Comparison of ENCODE assay signal across 10 mouse cellular contexts in the genomic region with DNA sequence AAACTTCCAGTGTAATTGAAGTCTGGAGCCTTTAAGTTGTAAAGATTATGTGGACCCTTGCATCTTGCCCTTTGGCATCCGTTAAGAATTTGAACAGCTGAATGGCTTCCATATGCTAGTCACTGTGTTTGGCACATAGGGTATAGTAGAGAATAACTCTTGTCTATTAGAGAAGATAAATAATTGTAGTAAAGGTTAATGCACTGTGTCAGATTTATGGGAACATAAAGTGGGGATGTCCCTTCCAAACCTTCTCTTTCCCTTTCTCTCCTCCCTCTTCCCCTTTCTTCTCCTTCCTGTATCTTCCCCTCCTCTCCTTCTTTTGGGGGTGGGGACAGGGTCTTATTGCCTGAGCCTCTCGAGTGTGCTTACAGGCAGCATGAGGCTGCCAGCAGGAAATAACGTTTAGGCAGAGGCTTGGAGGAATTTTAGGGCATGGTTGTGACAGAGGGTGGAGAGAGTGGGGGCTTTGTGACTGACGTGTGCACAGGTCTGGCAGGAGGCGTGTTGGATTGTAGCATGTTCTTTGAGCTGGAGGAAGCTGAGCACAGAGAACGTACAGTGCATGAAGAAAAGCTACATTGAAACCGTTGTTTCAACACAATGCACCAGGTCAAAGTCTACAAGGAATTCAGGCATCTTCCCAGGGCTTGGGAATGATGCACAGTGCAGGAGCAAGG. TPM values are rescaled to one million over a fixed set of nuclear protein-coding genes. Genes with fewer than 3 reads are reported as not detected.
DNase-seq lines count a peak whose midpoint lies in the region; ATAC-seq and TF ChIP-seq lines count a peak whose summit lies in the region.
"Had no signal": no experiment of that assay in that cellular context is flagged by ENCODE, and none has a peak within 500 bp of the region (broad histone marks: within the 10 kb centered on the region; RNA-seq: fewer than 3 reads in every experiment).

No protein-coding gene starts in this region.

- H3K27me3 ChIP-seq in hindbrain, embryonic 10.5 days (ENCODE audit: insufficient read depth, poor library complexity, severe bottlenecking), result no peaks in the 10 kb centered on the region
- H3K27me3 ChIP-seq in hindbrain, embryonic 11.5 days (ENCODE audit: control insufficient read depth, insufficient read depth, low read length), result no peaks in the 10 kb centered on the region
- H3K27me3 ChIP-seq in embryonic facial prominence, embryonic 11.5 days (ENCODE audit: control insufficient read depth, insufficient read depth, low read length), result no peaks in the 10 kb centered on the region
- H3K27me3 ChIP-seq in hindbrain, embryonic 13.5 days, result no peaks in the 10 kb centered on the region
- no peaks in the 10 kb centered on the region for H3K27me3 ChIP-seq in liver, postnatal 0 days (ENCODE audit: insufficient read depth, low read length)

- no peak for TF ChIP-seq CTCF in liver, postnatal 0 days (IDR thresholded peaks at IDR 0.05; ENCODE audit: low read depth)

- H3K4me1 ChIP-seq in hindbrain, embryonic 10.5 days (replicated peaks), result peaks cover 45% of the 10 kb centered on the region
- peaks cover 4% of the 10 kb centered on the region; the same call in 1 of the 2 replicates for H3K4me1 ChIP-seq in hindbrain, embryonic 11.5 days (replicated peaks; ENCODE audit: control insufficient read depth, insufficient read depth, low read length)
- H3K4me1 ChIP-seq in embryonic facial prominence, embryonic 11.5 days (ENCODE audit: control insufficient read depth, insufficient read depth, low read length), result peaks cover 14% of the 10 kb centered on the region
- peaks cover 55% of the 10 kb centered on the region for H3K4me1 ChIP-seq in hindbrain, embryonic 13.5 days (replicated peaks)
- H3K4me1 ChIP-seq in liver, postnatal 0 days (ENCODE audit: insufficient read depth), result peaks cover 54% of the 10 kb centered on the region

- peak overlapping the region; percentile 79 for H3K27ac ChIP-seq in hindbrain, embryonic 10.5 days
- no peak overlapping the region for H3K27ac ChIP-seq in hindbrain, embryonic 11.5 days (ENCODE audit: low read depth, low read length)
- H3K27ac ChIP-seq in embryonic facial prominence, embryonic 11.5 days (replicated peaks; ENCODE audit: low read depth, low read length), result peak overlapping the region; percentile 90
- peak overlapping the region; percentile 86; the same call in 1 of the 2 replicates for H3K27ac ChIP-seq in hindbrain, embryonic 13.5 days
- peak overlapping the region; percentile 64 for H3K27ac ChIP-seq in liver, postnatal 0 days (ENCODE audit: low read depth)

- TF ChIP-seq EP300 in liver, postnatal 0 days (IDR thresholded peaks at IDR 0.05; ENCODE audit: low read depth), result no peak

- no peak; the same call in 1 of the 2 replicates for ATAC-seq in hindbrain, embryonic 11.5 days (ENCODE audit: low FRiP score)
- peak; percentile 34 for ATAC-seq in embryonic facial prominence, embryonic 11.5 days (replicated peaks; ENCODE audit: insufficient number of reproducible peaks, low FRiP score, low TSS enrichment, low read depth)
- ATAC-seq in hindbrain, embryonic 13.5 days (ENCODE audit: low FRiP score), result 0 out of 2 replicates have a peak, but pooled peaks have one; percentile 2
- ATAC-seq in liver, postnatal 0 days, result peak; percentile 22

- no peaks in the 10 kb centered on the region for H3K9me3 ChIP-seq in hindbrain, embryonic 10.5 days
- H3K9me3 ChIP-seq in hindbrain, embryonic 11.5 days (ENCODE audit: control insufficient read depth, low read length), result no peaks in the 10 kb centered on the region
- H3K9me3 ChIP-seq in embryonic facial prominence, embryonic 11.5 days (replicated peaks; ENCODE audit: control insufficient read depth, low read length), result no peaks in the 10 kb centered on the region
- no peaks in the 10 kb centered on the region for H3K9me3 ChIP-seq in hindbrain, embryonic 13.5 days
- H3K9me3 ChIP-seq in liver, postnatal 0 days (ENCODE audit: low read length), result no peaks in the 10 kb centered on the region

- no peak overlapping the region for H3K4me2 ChIP-seq in hindbrain, embryonic 11.5 days (replicated peaks; ENCODE audit: low read depth, low read length)
- H3K4me2 ChIP-seq in embryonic facial prominence, embryonic 11.5 days (ENCODE audit: low read depth, low read length), result no peak overlapping the region
- H3K4me2 ChIP-seq in hindbrain, embryonic 13.5 days, result no peak overlapping the region
- no peak overlapping the region; the same call in 1 of the 2 replicates for H3K4me2 ChIP-seq in liver, postnatal 0 days (ENCODE audit: low read depth, low read length)

- H3K9ac ChIP-seq in hindbrain, embryonic 11.5 days (ENCODE audit: low read depth, low read length), result no peak overlapping the region
- no peak overlapping the region for H3K9ac ChIP-seq in embryonic facial prominence, embryonic 11.5 days (replicated peaks; ENCODE audit: low read length)
- H3K9ac ChIP-seq in hindbrain, embryonic 13.5 days, result no peak overlapping the region
- H3K9ac ChIP-seq in liver, postnatal 0 days (replicated peaks), result no peak overlapping the region

- H3K4me3 ChIP-seq in hindbrain, embryonic 10.5 days, result no peak overlapping the region
- H3K4me3 ChIP-seq in hindbrain, embryonic 11.5 days (ENCODE audit: low read depth, low read length), result no peak overlapping the region
- no peak overlapping the region for H3K4me3 ChIP-seq in embryonic facial prominence, embryonic 11.5 days (ENCODE audit: low read depth, low read length)
- H3K4me3 ChIP-seq in hindbrain, embryonic 13.5 days, result no peak overlapping the region
- H3K4me3 ChIP-seq in liver, postnatal 0 days (ENCODE audit: low read depth, low read length), result no peak overlapping the region

- DNase-seq in hindbrain, embryonic 10.5 days (ENCODE audit: low spot score), result no peak
- DNase-seq in hindbrain, embryonic 11.5 days (ENCODE audit: low spot score), result no peak
- DNase-seq in embryonic facial prominence, embryonic 11.5 days (ENCODE audit: low spot score), result peak; percentile 78
- DNase-seq in liver, postnatal 0 days, result no peak
- no peak for DNase-seq in ovary, postnatal 14 days (ENCODE audit: low spot score)
- DNase-seq in gastrocnemius, postnatal 4 days (ENCODE audit: low spot score in 2 of 2), result no peak
- DNase-seq in left cerebral cortex, adult 11 months (ENCODE audit: low spot score), result no peak
- DNase-seq: adrenal gland, adult 2 months; thymus, postnatal 14 days had no signal

- H3K36me3 ChIP-seq in hindbrain, embryonic 10.5 days, result peaks cover 4% of the 10 kb centered on the region; the same call in 1 of the 2 replicates
- H3K36me3 ChIP-seq in hindbrain, embryonic 11.5 days (ENCODE audit: control insufficient read depth, insufficient read depth, low read length), result no peaks in the 10 kb centered on the region
- no peaks in the 10 kb centered on the region for H3K36me3 ChIP-seq in embryonic facial prominence, embryonic 11.5 days (replicated peaks; ENCODE audit: control insufficient read depth, insufficient read depth, low read depth, low read length)
- H3K36me3 ChIP-seq in hindbrain, embryonic 13.5 days, result no peaks in the 10 kb centered on the region
- 0 out of 2 replicates have a peak, but pooled peaks cover 2% of the 10 kb centered on the region for H3K36me3 ChIP-seq in liver, postnatal 0 days (replicated peaks; ENCODE audit: insufficient read depth, low read length)

- WGBS in hindbrain, embryonic 10.5 days, result 43% methylated on average over 7 of the region's 7 CpGs
- WGBS in hindbrain, embryonic 11.5 days, result 39% methylated on average over 7 of the region's 7 CpGs
- 13% methylated on average over 7 of the region's 7 CpGs for WGBS in embryonic facial prominence, embryonic 11.5 days
- 35% methylated on average over 7 of the region's 7 CpGs for WGBS in hindbrain, embryonic 13.5 days
- WGBS in liver, postnatal 0 days (ENCODE audit: insufficient replicate concordance), result 28% methylated on average over 7 of the region's 7 CpGs

RNA-seq across cellular contexts. Expression of gene Notch2, which starts 47.8 kb away (rescaled TPM):
- 15.6 and 18.0 TPM in 2 replicates for polyA plus RNA-seq in hindbrain, embryonic 10.5 days (2016; fragmentation: Nextera tagmentation; extraction: Ambion mirVana)
- 16.7 and 20.8 TPM in 2 replicates for polyA plus RNA-seq in hindbrain, embryonic 11.5 days (2014; fragmentation: Nextera tagmentation; extraction: Ambion mirVana)
- polyA plus RNA-seq in embryonic facial prominence, embryonic 11.5 days (2014; fragmentation: Nextera tagmentation; extraction: Ambion mirVana), result 27.8 and 28.8 TPM in 2 replicates
- 11.1 and 12.0 TPM in 2 replicates for polyA plus RNA-seq in hindbrain, embryonic 13.5 days (2015; fragmentation: Nextera tagmentation; extraction: Ambion mirVana)
- polyA plus RNA-seq in liver, postnatal 0 days (2015; fragmentation: Nextera tagmentation; extraction: Ambion mirVana), result 5.1 and 6.2 TPM in 2 replicates
- total RNA-seq in gastrocnemius, postnatal 4 days (2021), result 10 to 100 TPM; 63.4 to 63.7 TPM
